Mouse (Mus musculus): ENCODE measurements at regions not wholly inside any gene's neighbourhood (a gene's known extent, or its start where the extent isn't known, plus 50 kb on each side); places are given as distances from the start of the nearest gene placed in this dataset.

DNA sequence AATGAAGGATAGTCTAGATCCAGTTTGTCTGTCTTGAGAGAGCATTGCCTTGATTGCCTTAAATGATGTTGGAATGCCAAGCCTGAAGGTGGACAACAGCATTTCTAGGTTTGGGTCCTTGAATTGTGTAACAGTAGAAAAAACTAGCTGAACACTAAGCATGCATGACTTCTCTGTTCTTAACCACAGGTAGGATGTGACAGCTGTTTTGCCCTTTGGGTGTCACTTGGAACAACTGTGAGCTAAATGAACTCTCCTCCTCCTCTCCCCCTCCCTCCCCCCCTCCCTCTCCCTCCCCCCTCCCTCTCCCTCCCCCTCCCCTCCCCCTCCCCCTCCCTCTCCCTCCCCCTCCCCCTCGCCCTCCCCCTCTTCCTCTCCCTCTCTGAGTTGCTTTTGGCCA, 113.6 kb upstream of the 1700056E22Rik start:
- no peak for TF ChIP-seq ETS1 (IDR thresholded peaks at IDR 0.05; ENCODE audit: low read depth, low read length)
- TF ChIP-seq E2F4 (IDR thresholded peaks at IDR 0.05; ENCODE audit: borderline replicate concordance, low read depth, low read length): no peak
- no peak for TF ChIP-seq CTCF (IDR thresholded peaks at IDR 0.05 in 2 of 3, conservative IDR thresholded peaks at IDR 0.05 in 1 of 3; ENCODE audit: control insufficient read depth in 1 of 3, insufficient read depth in 1 of 3, low read depth in 2 of 3, low read length in 3 of 3, poor library complexity in 1 of 3, severe bottlenecking in 1 of 3)
- TF ChIP-seq POLR2AphosphoS5 (IDR thresholded peaks at IDR 0.05; ENCODE audit: borderline replicate concordance, low read depth, low read length): no peak
- no peak for TF ChIP-seq TCF12 (IDR thresholded peaks at IDR 0.05; ENCODE audit: low read depth, low read length)
- TF ChIP-seq SIN3A (IDR thresholded peaks at IDR 0.05; ENCODE audit: low read length): no peak
- no peak for TF ChIP-seq POLR2A (IDR thresholded peaks at IDR 0.05; ENCODE audit: control insufficient read depth in 1 of 2, insufficient read depth in 1 of 2, low read depth in 1 of 2, low read length in 2 of 2, poor library complexity in 1 of 2)
- no peak for TF ChIP-seq CHD1 (IDR thresholded peaks at IDR 0.05; ENCODE audit: low read depth, low read length)
- no peak for TF ChIP-seq USF2 (IDR thresholded peaks at IDR 0.05; ENCODE audit: borderline replicate concordance in 1 of 2, insufficient read depth in 1 of 2, low read depth in 1 of 2, low read length in 2 of 2)
- no peak for TF ChIP-seq SMC3 (IDR thresholded peaks at IDR 0.05; ENCODE audit: low read depth, low read length)
- no peak for TF ChIP-seq TAL1 (IDR thresholded peaks at IDR 0.05; ENCODE audit: low read length)
- no peak for TF ChIP-seq BHLHE40 (IDR thresholded peaks at IDR 0.05; ENCODE audit: borderline replicate concordance, low read depth, low read length)
- no peak for TF ChIP-seq MAZ (IDR thresholded peaks at IDR 0.05; ENCODE audit: low read depth, low read length)

Measured in MEL (cell line).